Mouse (Mus musculus): ENCODE data around the gene Ptdss2. TPM values are rescaled to one million over a fixed set of nuclear protein-coding genes. Genes with fewer than 3 reads are reported as not detected.

Gene Ptdss2
- polyA plus RNA-seq, 1 experiment from 2014 or later, result 77.4 TPM

DNA sequence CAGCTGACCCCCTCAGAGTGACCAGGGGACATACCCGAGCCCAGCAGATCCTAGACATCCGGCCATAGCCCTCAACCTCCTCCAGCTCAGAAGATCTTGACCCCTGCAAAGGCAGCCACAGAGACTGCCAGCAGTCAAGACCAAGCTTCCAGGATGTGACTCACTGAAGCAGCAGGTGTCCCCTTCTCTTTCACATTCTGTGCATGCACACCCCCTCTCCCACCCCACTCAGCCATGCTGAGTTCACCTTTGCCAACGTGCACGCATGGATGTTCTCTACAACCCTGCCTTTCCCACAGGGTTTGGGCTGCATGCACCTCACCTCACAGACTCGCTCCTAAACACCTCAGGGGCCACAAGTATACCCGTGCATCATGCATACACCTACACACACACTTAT lies 26.2 kb upstream of the Ptdss2 start:
- no peak for ATAC-seq
- Histone ChIP-seq H3K27me3 (peaks cover 62% of the 10 kb centered on the region), H3K36me3 (no peaks in the 10 kb centered on the region), H3K4me1 (replicated peaks) (peaks cover 21% of the 10 kb centered on the region), H3K4me3 (replicated peaks) (no peak overlapping the region), H3K27ac (no peak overlapping the region), H3K9me3 (no peaks in the 10 kb centered on the region), H3K9ac (replicated peaks) (no peak overlapping the region), H3K4me2 (replicated peaks) (no peak overlapping the region)
- 85% methylated on average over 6 of the region's 6 CpGs for WGBS

DNA sequence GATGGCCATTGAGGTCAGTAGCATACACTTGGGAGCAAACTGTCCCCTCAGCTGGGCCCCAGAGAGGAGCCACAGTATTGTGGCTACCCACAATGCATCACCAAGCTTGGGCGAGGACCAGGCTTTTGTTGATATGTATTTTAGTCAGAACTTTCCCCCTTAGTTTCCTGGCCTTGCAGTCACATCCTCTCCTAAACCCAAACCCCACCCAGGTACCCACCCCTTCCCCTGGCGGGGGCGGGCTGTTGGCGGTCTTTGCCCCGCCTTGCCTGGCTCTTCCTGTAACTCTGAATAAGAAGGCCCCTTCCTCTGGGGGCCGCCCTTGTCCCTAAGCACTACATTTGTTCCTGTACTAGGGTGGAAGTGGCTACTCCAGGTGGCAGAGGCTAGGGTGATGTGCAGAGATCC lies 25.5 kb upstream of the Ptdss2 start:
- no peak overlapping the region for H3K27ac ChIP-seq
- WGBS, result 42% methylated on average over 6 of the region's 6 CpGs
- ATAC-seq, result no peak
- H3K9ac ChIP-seq (replicated peaks), result no peak overlapping the region
- H3K4me2 ChIP-seq (replicated peaks), result no peak overlapping the region
- peaks cover 21% of the 10 kb centered on the region for H3K4me1 ChIP-seq (replicated peaks)
- no peaks in the 10 kb centered on the region for H3K9me3 ChIP-seq
- H3K27me3 ChIP-seq, result peaks cover 62% of the 10 kb centered on the region
- H3K4me3 ChIP-seq (replicated peaks), result no peak overlapping the region
- H3K36me3 ChIP-seq, result no peaks in the 10 kb centered on the region

DNA sequence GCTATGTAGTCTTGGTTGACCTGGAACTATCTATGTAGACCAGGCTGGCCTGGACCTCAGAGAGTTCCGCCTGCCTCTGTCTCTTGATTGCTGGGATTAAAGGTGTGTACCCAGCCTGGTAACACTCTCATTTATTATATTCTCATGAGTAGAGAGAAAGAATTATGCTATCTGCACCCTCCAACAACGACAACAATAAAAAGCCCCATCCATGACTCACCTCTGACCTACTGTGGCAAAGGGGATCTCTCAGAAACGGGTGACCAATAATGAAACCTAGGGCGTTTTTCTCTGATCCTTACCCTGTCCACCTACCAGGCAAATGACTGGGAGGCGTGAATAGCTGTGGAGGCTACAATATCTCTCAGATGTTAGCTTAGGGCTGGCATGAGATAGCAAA lies 25.0 kb upstream of the Ptdss2 start:
- no peaks in the 10 kb centered on the region for H3K36me3 ChIP-seq
- no peak overlapping the region for H3K4me2 ChIP-seq (replicated peaks)
- H3K4me1 ChIP-seq (replicated peaks), result peaks cover 18% of the 10 kb centered on the region
- H3K27ac ChIP-seq, result no peak overlapping the region
- H3K9me3 ChIP-seq, result no peaks in the 10 kb centered on the region
- H3K27me3 ChIP-seq, result peaks cover 62% of the 10 kb centered on the region
- H3K9ac ChIP-seq (replicated peaks), result no peak overlapping the region
- H3K4me3 ChIP-seq (replicated peaks), result no peak overlapping the region
- ATAC-seq, result no peak
- WGBS, result 86% methylated on average over 5 of the region's 5 CpGs

DNA sequence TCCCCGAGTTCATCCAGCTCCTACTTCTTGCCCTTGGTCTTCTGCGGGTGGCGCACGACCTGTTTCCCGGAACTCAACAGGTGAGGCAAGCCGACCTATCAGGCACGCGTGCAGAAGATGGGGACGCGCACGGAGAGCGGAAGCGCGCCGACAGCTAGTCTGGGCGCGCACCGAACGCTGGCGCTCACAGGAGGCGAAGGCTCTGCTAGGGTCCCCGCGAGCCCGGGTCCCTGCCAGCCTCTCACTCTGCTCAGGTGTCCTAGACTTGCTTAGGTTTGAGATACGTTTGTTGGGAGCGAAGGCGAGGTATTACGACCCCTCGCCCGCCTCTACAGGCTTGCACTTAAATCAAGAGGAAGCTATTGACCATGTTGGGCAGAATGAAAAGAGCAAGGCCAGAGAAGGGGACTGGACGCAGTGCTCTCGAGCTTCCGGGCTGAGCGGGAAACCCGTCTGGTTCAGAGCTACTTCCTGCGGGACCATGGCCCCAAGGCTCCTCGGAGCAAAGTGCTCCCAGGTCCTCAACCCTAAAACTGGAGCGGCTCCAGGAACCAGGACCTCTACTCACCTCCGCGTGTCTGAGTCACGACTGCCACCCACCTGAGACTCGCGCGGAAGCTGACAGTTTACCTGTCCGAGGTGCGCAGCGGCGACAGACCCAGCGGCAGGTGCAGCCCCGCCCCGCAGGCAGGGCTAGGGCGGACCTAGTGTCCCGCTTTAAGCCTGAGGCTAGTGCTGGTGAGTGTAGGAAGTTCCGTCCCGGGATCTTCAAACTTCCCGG lies 22.1 kb upstream of the Ptdss2 start, which contains the start of gene Sigirr:
Gene Sigirr, minus strand, starts transcription at position 662 of the 781 bp plus-strand sequence.
- H3K4me3 ChIP-seq (replicated peaks), result peak within 1 kb of the TSS; percentile 41
- H3K9me3 ChIP-seq, result no peaks in the 10 kb centered on the region
- peak within 1 kb of the TSS; percentile 51 for H3K9ac ChIP-seq (replicated peaks)
- no peak within 1 kb of the TSS for H3K27ac ChIP-seq
- peak within 1 kb of the TSS; percentile 56 for H3K4me2 ChIP-seq (replicated peaks)
- no peaks in the 10 kb centered on the region for H3K36me3 ChIP-seq
- peaks cover 60% of the 10 kb centered on the region for H3K27me3 ChIP-seq
- 0 out of 2 replicates have a peak, but pooled peaks have one; percentile 24 for ATAC-seq
- 1% methylated on average over 56 of the region's 56 CpGs for WGBS
- peaks cover 12% of the 10 kb centered on the region for H3K4me1 ChIP-seq (replicated peaks)

DNA sequence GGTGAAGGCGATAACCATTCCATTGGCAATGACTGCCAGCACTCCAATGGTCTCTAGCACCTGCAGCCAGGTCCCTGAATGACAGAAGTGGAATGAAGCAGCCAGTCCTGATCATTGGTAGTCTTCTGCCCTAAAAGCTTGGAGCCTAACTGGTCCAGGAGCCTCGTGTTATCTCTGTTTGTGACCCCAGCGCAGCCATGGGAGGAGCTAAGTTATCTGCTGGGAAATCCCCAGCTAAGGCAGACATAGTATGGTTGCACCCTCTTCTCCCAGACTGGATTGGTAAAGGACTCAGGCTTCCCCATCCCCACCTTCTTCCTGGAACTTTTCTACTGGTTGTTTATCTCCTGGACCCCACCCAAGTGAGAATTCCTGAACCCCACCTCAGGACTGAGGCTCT lies 19.0 kb upstream of the Ptdss2 start:
- Histone ChIP-seq H3K4me1 (replicated peaks) (peaks cover 12% of the 10 kb centered on the region), H3K4me2 (replicated peaks) (no peak overlapping the region), H3K36me3 (no peaks in the 10 kb centered on the region), H3K27ac (no peak overlapping the region), H3K9me3 (no peaks in the 10 kb centered on the region), H3K9ac (replicated peaks) (no peak overlapping the region), H3K4me3 (replicated peaks) (no peak overlapping the region), H3K27me3 (peaks cover 52% of the 10 kb centered on the region)
- 72% methylated on average over 3 of the region's 3 CpGs for WGBS
- ATAC-seq, result no peak

DNA sequence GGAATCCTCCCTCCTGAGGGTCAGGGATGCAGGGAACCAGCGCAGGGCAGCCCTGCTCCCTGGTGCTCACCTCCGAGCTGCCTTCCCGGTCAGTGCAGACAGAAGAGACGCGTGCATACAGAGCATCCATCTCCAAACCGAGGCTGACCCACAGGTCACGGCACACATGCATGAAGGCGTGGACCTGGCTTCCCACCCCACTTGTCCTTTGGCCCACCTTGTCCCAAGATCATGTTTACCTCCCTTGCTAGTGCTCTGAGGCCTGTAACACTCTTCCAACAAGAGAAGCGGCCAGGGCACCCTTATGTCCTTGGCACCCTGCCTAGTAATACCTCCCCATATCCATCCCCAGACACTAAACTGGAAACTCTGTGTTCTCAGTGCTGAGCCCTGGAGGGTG lies 6.3 kb upstream of the Ptdss2 start:
- ATAC-seq, result no peak

DNA sequence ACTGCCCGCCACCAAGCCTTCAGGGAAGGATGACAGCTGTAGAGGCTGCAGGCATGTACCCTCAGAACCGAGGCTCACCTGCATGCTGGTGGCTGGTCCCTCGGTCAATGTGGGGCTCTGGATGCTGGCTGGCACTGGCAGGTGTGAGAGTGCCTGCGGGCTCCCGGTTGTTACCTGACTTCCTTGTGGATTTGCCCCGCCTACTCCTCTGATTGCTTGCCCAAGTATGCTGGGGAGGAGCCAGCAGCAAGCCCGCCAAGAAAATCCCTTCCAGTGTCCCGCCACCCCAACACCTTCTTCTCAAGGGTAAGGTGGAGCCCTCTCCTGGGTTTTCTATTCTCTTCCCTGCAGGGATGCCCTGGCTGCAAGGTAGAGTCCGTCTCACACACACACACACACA lies 4.5 kb upstream of the Ptdss2 start, which contains the start of gene Ano9:
Gene Ano9, minus strand, starts transcription at position 171 of the 400 bp plus-strand sequence.
- no peak within 1 kb of the TSS for H3K9ac ChIP-seq (replicated peaks)
- H3K27me3 ChIP-seq, result peaks cover 13% of the 10 kb centered on the region; the same call in 1 of the 2 replicates
- no peak within 1 kb of the TSS for H3K27ac ChIP-seq
- WGBS, result 15% methylated on average over 9 of the region's 9 CpGs
- no peaks in the 10 kb centered on the region for H3K36me3 ChIP-seq
- ATAC-seq, result no peak
- no peaks in the 10 kb centered on the region for H3K4me1 ChIP-seq (replicated peaks)
- no peaks in the 10 kb centered on the region for H3K9me3 ChIP-seq
- no peak within 1 kb of the TSS for H3K4me3 ChIP-seq (replicated peaks)
- no peak within 1 kb of the TSS for H3K4me2 ChIP-seq (replicated peaks)

More for the DNA sequence above, 6.3 kb upstream of the Ptdss2 start:
- Histone ChIP-seq H3K9me3 (no peaks in the 10 kb centered on the region), H3K36me3 (no peaks in the 10 kb centered on the region), H3K4me1 (replicated peaks) (no peaks in the 10 kb centered on the region), H3K4me3 (replicated peaks) (no peak overlapping the region), H3K9ac (replicated peaks) (no peak overlapping the region), H3K27ac (no peak overlapping the region), H3K27me3 (peaks cover 13% of the 10 kb centered on the region; the same call in 1 of the 2 replicates), H3K4me2 (replicated peaks) (no peak overlapping the region)
- 94% methylated on average over 9 of the region's 9 CpGs for WGBS

DNA sequence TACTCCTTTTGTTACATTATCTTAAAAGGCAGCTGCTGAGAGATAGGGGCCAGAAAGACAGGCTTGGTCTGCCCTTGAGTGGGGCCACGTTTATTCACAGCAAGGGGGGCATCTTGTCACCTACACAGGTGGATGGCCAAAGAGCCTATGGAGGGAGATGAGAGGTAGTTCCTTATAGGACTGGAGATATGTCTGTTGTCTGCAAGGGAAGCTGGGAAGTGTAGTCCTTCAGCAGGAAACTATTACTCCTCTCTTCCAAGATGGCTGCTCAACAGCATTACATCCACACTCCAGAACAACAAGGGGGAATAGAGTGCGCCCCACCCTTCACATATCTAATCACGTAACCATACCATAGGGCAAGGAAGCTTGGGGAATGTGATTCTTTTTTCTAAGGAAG lies 2.7 kb upstream of the Ptdss2 start:
- H3K4me2 ChIP-seq (replicated peaks), result no peak overlapping the region
- peaks cover 13% of the 10 kb centered on the region; the same call in 1 of the 2 replicates for H3K27me3 ChIP-seq
- H3K36me3 ChIP-seq, result no peaks in the 10 kb centered on the region
- WGBS, result 73% methylated on average over 3 of the region's 3 CpGs
- no peak overlapping the region for H3K9ac ChIP-seq (replicated peaks)
- H3K27ac ChIP-seq, result no peak overlapping the region
- no peak overlapping the region for H3K4me3 ChIP-seq (replicated peaks)
- H3K4me1 ChIP-seq (replicated peaks), result no peaks in the 10 kb centered on the region
- no peaks in the 10 kb centered on the region for H3K9me3 ChIP-seq
- ATAC-seq, result no peak

DNA sequence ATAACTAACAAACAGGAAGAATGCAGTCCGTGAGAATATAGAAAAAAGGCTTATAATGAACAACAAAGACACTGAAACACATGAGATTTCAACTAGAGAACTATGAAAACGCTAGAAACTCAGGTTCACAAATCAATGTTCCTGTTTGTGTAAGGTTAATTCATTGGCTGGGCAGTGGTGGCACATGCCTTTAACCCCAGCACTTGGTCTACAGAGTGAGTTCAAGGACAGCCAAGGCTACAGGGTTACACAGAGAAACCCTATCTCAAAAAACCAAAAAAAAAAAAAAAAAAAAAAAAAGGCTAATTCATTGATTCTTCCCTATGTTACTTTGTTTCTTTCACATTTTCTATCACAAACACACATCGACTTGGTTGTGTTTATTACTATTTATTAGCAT lies 1.6 kb upstream of the Ptdss2 start:
- ATAC-seq, result no peak
- Histone ChIP-seq H3K27ac (no peak overlapping the region), H3K4me1 (replicated peaks) (no peaks in the 10 kb centered on the region), H3K4me2 (replicated peaks) (no peak overlapping the region), H3K9ac (replicated peaks) (no peak overlapping the region), H3K4me3 (replicated peaks) (no peak overlapping the region), H3K9me3 (no peaks in the 10 kb centered on the region), H3K27me3 (peaks cover 13% of the 10 kb centered on the region; the same call in 1 of the 2 replicates), H3K36me3 (no peaks in the 10 kb centered on the region)
- WGBS, result 88% methylated on average over 3 of the region's 3 CpGs

DNA sequence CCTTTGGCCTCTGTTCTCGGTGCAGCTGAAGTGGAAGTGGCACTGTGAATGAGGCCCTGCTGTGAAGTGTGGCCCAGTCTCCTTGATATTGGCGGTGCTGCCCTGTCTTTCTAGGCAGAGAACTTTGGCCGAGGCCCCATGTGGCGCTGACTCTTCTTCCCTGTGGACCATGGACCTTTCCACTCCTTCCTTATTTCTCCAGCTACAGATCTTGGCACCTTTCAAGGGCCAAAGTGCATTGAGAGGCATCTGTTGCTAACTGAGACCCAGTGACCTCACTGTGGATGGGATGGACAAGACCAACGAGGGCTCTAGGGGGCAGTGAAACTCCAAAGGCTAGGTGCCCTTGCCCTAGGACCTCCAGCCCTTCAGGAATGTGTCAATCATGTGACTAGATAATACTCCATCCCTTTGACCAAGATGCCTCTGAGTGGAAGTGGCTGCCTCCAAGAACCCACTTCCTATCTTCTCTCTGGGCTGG lies 1.1 kb upstream of the Ptdss2 start:
- ATAC-seq, result no peak
- Histone ChIP-seq H3K4me2 (replicated peaks) (no peak overlapping the region), H3K9me3 (no peaks in the 10 kb centered on the region), H3K4me1 (replicated peaks) (no peaks in the 10 kb centered on the region), H3K27ac (no peak overlapping the region), H3K4me3 (replicated peaks) (no peak overlapping the region), H3K27me3 (peaks cover 13% of the 10 kb centered on the region; the same call in 1 of the 2 replicates), H3K36me3 (no peaks in the 10 kb centered on the region), H3K9ac (replicated peaks) (no peak overlapping the region)
- WGBS, result 81% methylated on average over 5 of the region's 5 CpGs

DNA sequence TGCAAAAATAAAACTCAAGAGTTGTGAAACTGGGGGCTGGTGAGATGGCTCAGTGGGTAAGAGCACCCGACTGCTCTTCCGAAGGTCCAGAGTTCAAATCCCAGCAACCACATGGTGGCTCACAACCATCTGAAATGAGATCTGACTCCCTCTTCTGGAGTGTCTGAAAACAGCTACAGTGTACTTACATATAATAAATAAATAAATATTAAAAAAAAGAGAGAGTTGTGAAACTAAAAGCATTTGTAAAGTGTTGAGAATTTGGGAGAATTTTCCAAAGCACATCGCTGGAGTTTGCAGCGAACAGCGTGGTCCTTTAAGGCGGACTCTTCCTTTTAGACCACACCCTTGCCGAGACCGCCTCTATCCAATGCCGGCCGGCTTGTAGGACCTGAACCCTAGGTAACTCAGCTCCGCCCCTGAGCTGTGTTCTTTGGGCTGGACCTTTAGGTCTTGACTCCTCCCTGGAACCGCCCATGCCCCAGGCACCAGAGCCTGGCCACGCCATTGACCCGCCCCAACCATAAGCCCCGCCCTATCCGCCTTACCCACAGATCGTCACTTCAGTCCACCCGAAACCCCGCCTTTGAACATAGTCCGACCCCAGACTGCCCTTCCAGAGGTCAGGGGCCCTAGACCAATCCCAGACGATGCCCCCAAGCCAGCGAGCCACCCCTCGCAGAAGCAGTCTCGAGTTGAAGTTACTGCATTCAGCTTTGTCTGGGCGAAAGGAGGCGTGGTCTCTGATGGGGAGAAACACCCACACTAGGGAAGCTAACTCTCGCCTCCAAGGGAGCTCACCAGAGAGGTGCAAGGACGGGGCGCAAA lies 721 bp downstream of the Ptdss2 start:
- Histone ChIP-seq H3K4me2 (replicated peaks) (peak overlapping the region; percentile 69), H3K27ac (peak overlapping the region; percentile 86), H3K9me3 (no peaks in the 10 kb centered on the region), H3K4me3 (replicated peaks) (peak overlapping the region; percentile 61), H3K4me1 (replicated peaks) (no peaks in the 10 kb centered on the region), H3K9ac (replicated peaks) (peak overlapping the region; percentile 74), H3K36me3 (no peaks in the 10 kb centered on the region), H3K27me3 (0 out of 2 replicates have a peak, but pooled peaks cover 5% of the 10 kb centered on the region)
- peak; percentile 96 for ATAC-seq
- 2% methylated on average over 29 of the region's 29 CpGs for WGBS

DNA sequence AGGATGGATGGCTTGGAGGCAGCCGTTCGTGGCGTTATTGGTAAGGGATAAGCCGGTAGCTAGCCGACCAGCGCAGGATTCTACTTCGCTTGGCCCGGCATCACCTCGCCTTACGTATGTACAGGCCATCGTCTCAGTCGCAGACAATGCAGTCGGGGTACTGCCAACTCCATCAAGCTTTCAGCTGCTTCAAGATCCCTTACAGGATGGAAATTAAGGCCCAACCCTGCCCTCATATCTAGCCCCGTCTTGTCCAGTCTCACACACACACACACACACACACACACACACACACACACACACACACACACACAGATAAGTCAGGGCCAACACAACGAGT lies 1.3 kb downstream of the Ptdss2 start:
- Histone ChIP-seq H3K4me1 (replicated peaks) (no peaks in the 10 kb centered on the region), H3K4me3 (replicated peaks) (peak overlapping the region; percentile 61), H3K36me3 (no peaks in the 10 kb centered on the region), H3K9me3 (no peaks in the 10 kb centered on the region), H3K9ac (replicated peaks) (peak overlapping the region; percentile 74), H3K4me2 (replicated peaks) (peak overlapping the region; percentile 69), H3K27ac (peak overlapping the region; percentile 86), H3K27me3 (no peaks in the 10 kb centered on the region)
- 5% methylated on average over 15 of the region's 15 CpGs for WGBS
- no peak for ATAC-seq

All from midbrain, embryonic 13.5 days (tissue).